Mouse (Mus musculus) bone marrow, adult 2 months (tissue): ENCODE results near the gene Adamts20. TPM values are rescaled to one million over a fixed set of nuclear protein-coding genes. Genes with fewer than 3 reads are reported as not detected.

Source experiments
- H3K27ac ChIP-seq: fragments of 200-500 bp; 2 replicates; pipeline ENCODE4 v1.5.1; 2012; ENCODE audit warnings: low read depth, mild to moderate bottlenecking, control low read depth, inconsistent platforms, low read length; ENCODE audit not compliant: control insufficient read depth, poor library complexity, insufficient read depth
- H3K4me1 ChIP-seq: fragments of 200-500 bp; 2 replicates; pipeline ENCODE4 v1.6.1; 2011; ENCODE audit warnings: low read length; ENCODE audit not compliant: control insufficient read depth, insufficient read depth
- H3K4me3 ChIP-seq: fragments of 200-500 bp; replicated peaks from 2 replicates; pipeline ENCODE3; 2011; ENCODE audit warnings: mild to moderate bottlenecking, low read depth, low read length, control low read depth; ENCODE audit not compliant: control insufficient read depth
- CTCF ChIP-seq: fragments of 200-500 bp; IDR thresholded peaks from 2 replicates; pipeline ENCODE4 v1.5.1; 2011; ENCODE audit warnings: low read length, control low read depth; ENCODE audit not compliant: control insufficient read depth, insufficient read depth
- POLR2A ChIP-seq: fragments of 200-500 bp; IDR thresholded peaks from 2 replicates; pipeline ENCODE4 v1.6.1; 2011; ENCODE audit warnings: low read depth, mild to moderate bottlenecking, control low read depth, low read length, borderline replicate concordance; ENCODE audit not compliant: control insufficient read depth
- WGBS: fragments of 180-500 bp; shearing (Covaris S2); methylation state at CpG from one replicate; pipeline ENCODE4 v1.1.7; 2018; 5-methylcytosine and 5-hydroxymethylcytosine counted together
- polyA plus RNA-seq: library from polyadenylated mRNA; stranded (reverse); fragments of >200 nt; gene quantifications from 2 replicates; pipeline ENCODE4 v1.2.4, GENCODE M21; 2011; ENCODE audit warnings: low replicate concordance; ENCODE audit not compliant: missing spikeins, insufficient read depth, insufficient read length

Adamts20 gene
- polyA plus RNA-seq, 1 experiment, result not detected

- no peak overlapping the region for H3K27ac ChIP-seq
- TF ChIP-seq POLR2A (no peak), CTCF (no peak)
- H3K4me1 ChIP-seq, result no peaks in the 10 kb centered on the region
- 54% methylated on average over 3 of the region's 3 CpGs for WGBS
- H3K4me3 ChIP-seq, result no peak overlapping the region
Observed at GRCm38 (mm10) chr15:94463251-94463650, 2.0 kb downstream of the Adamts20 start.

- Histone ChIP-seq H3K27ac (no peak overlapping the region), H3K4me3 (no peak overlapping the region), H3K4me1 (no peaks in the 10 kb centered on the region)
- TF ChIP-seq CTCF (no peak), POLR2A (no peak)
- 77% methylated on average over 3 of the region's 3 CpGs for WGBS
Observed at GRCm38 (mm10) chr15:94462206-94462605, 3.0 kb downstream of the Adamts20 start.

GRCm38 (mm10) chr15:94461166-94461565 lies 4.1 kb downstream of the Adamts20 start:
- H3K4me1 ChIP-seq, result no peaks in the 10 kb centered on the region
- no peak overlapping the region for H3K4me3 ChIP-seq
- TF ChIP-seq POLR2A, result no peak
- no peak for TF ChIP-seq CTCF
- WGBS, result 77% methylated on average over 9 of the region's 9 CpGs
- no peak overlapping the region for H3K27ac ChIP-seq

- 72% methylated on average over 18 of the region's 18 CpGs for WGBS
- Histone ChIP-seq H3K4me3 (no peak overlapping the region), H3K27ac (no peak overlapping the region), H3K4me1 (no peaks in the 10 kb centered on the region)
- TF ChIP-seq CTCF (no peak), POLR2A (no peak)
Observed at GRCm38 (mm10) chr15:94457636-94458390, 7.4 kb downstream of the Adamts20 start.

GRCm38 (mm10) chr15:94452848-94453247 lies 12.4 kb downstream of the Adamts20 start:
- Histone ChIP-seq H3K4me1 (no peaks in the 10 kb centered on the region), H3K27ac (no peak overlapping the region), H3K4me3 (no peak overlapping the region)
- TF ChIP-seq CTCF (no peak), POLR2A (no peak)
- 19% methylated on average over 5 of the region's 5 CpGs for WGBS

- H3K4me1 ChIP-seq, result no peaks in the 10 kb centered on the region
- H3K27ac ChIP-seq, result no peak overlapping the region
- WGBS, result 90% methylated on average over 8 of the region's 8 CpGs
- H3K4me3 ChIP-seq, result no peak overlapping the region
- no peak for TF ChIP-seq POLR2A
- no peak for TF ChIP-seq CTCF
Observed at GRCm38 (mm10) chr15:94451600-94451999, 13.6 kb downstream of the Adamts20 start.

- H3K4me3 ChIP-seq, result no peak overlapping the region
- TF ChIP-seq POLR2A (no peak), CTCF (no peak)
- H3K4me1 ChIP-seq, result no peaks in the 10 kb centered on the region
- H3K27ac ChIP-seq, result no peak overlapping the region
- WGBS, result 58% methylated on average over 8 of the region's 8 CpGs
Observed at GRCm38 (mm10) chr15:94444437-94445136, 20.6 kb downstream of the Adamts20 start.

GRCm38 (mm10) chr15:94444043-94444436 lies 21.2 kb downstream of the Adamts20 start:
- TF ChIP-seq POLR2A, result no peak
- no peak for TF ChIP-seq CTCF
- Histone ChIP-seq H3K4me3 (no peak overlapping the region), H3K4me1 (no peaks in the 10 kb centered on the region), H3K27ac (no peak overlapping the region)
- WGBS, result 87% methylated on average over 11 of the region's 11 CpGs

GRCm38 (mm10) chr15:94443025-94443424 lies 22.2 kb downstream of the Adamts20 start:
- Histone ChIP-seq H3K4me3 (no peak overlapping the region), H3K4me1 (no peaks in the 10 kb centered on the region), H3K27ac (no peak overlapping the region)
- WGBS, result 64% methylated on average over 2 of the region's 2 CpGs
- TF ChIP-seq POLR2A (no peak), CTCF (no peak)
